Comparison of ENCODE assay signal across 8 mouse cellular contexts in genomic region chrX:36552055-36552587, GRCm38 (mm10). TPM values are rescaled to one million over a fixed set of nuclear protein-coding genes. Genes with fewer than 3 reads are reported as not detected.
A peak's percentile ranks its signal among the peaks of the same experiment; 100 is the strongest.
DNase-seq lines count a peak whose midpoint lies in the region; ATAC-seq and TF ChIP-seq lines count a peak whose summit lies in the region.

No protein-coding gene starts in this region.

- peak overlapping the region; percentile 78 for H3K27ac ChIP-seq in heart, embryonic 15.5 days
- peak overlapping the region; percentile 74 for H3K27ac ChIP-seq in kidney, postnatal 0 days
- H3K27ac ChIP-seq in olfactory bulb, adult 2 months (ENCODE audit: insufficient read depth, low read depth, low read length): peak overlapping the region; percentile 31; the same call in 1 of the 2 replicates

- no peak for TF ChIP-seq CTCF in kidney, postnatal 0 days (IDR thresholded peaks at IDR 0.05; ENCODE audit: low read depth)
- no peak for TF ChIP-seq CTCF in olfactory bulb, adult 2 months (IDR thresholded peaks at IDR 0.05; ENCODE audit: insufficient read depth, low read depth, low read length)

- ATAC-seq in heart, embryonic 15.5 days (replicated peaks; ENCODE audit: insufficient number of reproducible peaks, insufficient read depth, low FRiP score, low read depth): peak; percentile 68
- ATAC-seq in kidney, postnatal 0 days (replicated peaks; ENCODE audit: low FRiP score, low read depth): peak; percentile 85

- H3K9me3 ChIP-seq in heart, embryonic 15.5 days (replicated peaks): no peaks in the 10 kb centered on the region
- no peaks in the 10 kb centered on the region for H3K9me3 ChIP-seq in kidney, postnatal 0 days (replicated peaks; ENCODE audit: low read length)

- WGBS in heart, embryonic 15.5 days: 22% methylated on average over 5 of the region's 5 CpGs
- 21% methylated on average over 5 of the region's 5 CpGs for WGBS in kidney, postnatal 0 days
- 29% methylated on average over 5 of the region's 5 CpGs for WGBS in olfactory bulb, adult 2 months

- no peaks in the 10 kb centered on the region for H3K36me3 ChIP-seq in heart, embryonic 15.5 days
- H3K36me3 ChIP-seq in kidney, postnatal 0 days (ENCODE audit: insufficient read depth, low read length): no peaks in the 10 kb centered on the region

- no peak overlapping the region for H3K4me3 ChIP-seq in heart, embryonic 15.5 days
- H3K4me3 ChIP-seq in kidney, postnatal 0 days (replicated peaks; ENCODE audit: low read depth, low read length): no peak overlapping the region
- no peak overlapping the region for H3K4me3 ChIP-seq in olfactory bulb, adult 2 months (ENCODE audit: insufficient read depth, low read depth, low read length)

- peak overlapping the region; percentile 29 for H3K4me2 ChIP-seq in heart, embryonic 15.5 days
- H3K4me2 ChIP-seq in kidney, postnatal 0 days (ENCODE audit: low read length): no peak overlapping the region

- H3K4me1 ChIP-seq in heart, embryonic 15.5 days (replicated peaks): peaks cover 2% of the 10 kb centered on the region; the same call in 1 of the 2 replicates
- H3K4me1 ChIP-seq in kidney, postnatal 0 days (replicated peaks; ENCODE audit: insufficient read depth, low read length): no peaks in the 10 kb centered on the region
- H3K4me1 ChIP-seq in olfactory bulb, adult 2 months (ENCODE audit: control insufficient read depth, insufficient read depth, low read length): peaks cover 2% of the 10 kb centered on the region; the same call in 1 of the 2 replicates

- peak; percentile 17 to 31 for DNase-seq in left cerebral cortex, adult 18-20 months (ENCODE audit: low spot score in 2 of 2)
- no peak for DNase-seq in left cerebral cortex, adult 11 months (ENCODE audit: low spot score)
- DNase-seq in fibroblast of lung, adult 2 months (ENCODE audit: low read depth): peak; percentile 68
- peak; percentile 86 for DNase-seq in kidney, postnatal 0 days (ENCODE audit: low spot score)
- DNase-seq in lung, adult 18-20 months: peak; percentile 32 to 55
- DNase-seq in spleen, adult 18-20 months: no peak

- H3K27me3 ChIP-seq in heart, embryonic 15.5 days: no peaks in the 10 kb centered on the region
- no peaks in the 10 kb centered on the region for H3K27me3 ChIP-seq in kidney, postnatal 0 days (ENCODE audit: insufficient read depth, low read length)

- H3K9ac ChIP-seq in heart, embryonic 15.5 days: no peak overlapping the region
- no peak overlapping the region for H3K9ac ChIP-seq in kidney, postnatal 0 days (ENCODE audit: low read depth, low read length)

- TF ChIP-seq POLR2A in olfactory bulb, adult 2 months (IDR thresholded peaks at IDR 0.05; ENCODE audit: insufficient read depth, low read depth, low read length): no peak

RNA-seq across cellular contexts. Expression of gene Pgrmc1, which starts 45.9 kb away (rescaled TPM):
- 100 to 1,000 TPM; 288 to 323 TPM for total RNA-seq in left cerebral cortex, adult 18-20 months (2021)
- 112 and 135 TPM in 2 replicates for polyA plus RNA-seq in heart, embryonic 15.5 days (2015; fragmentation: Nextera tagmentation; extraction: Ambion mirVana)
- polyA plus RNA-seq in kidney, postnatal 0 days (2015; fragmentation: Nextera tagmentation; extraction: Ambion mirVana): 316 and 327 TPM in 2 replicates
- polyA plus RNA-seq in olfactory bulb, adult 2 months (2012; ENCODE audit: insufficient read depth, insufficient read length, low replicate concordance, missing spikeins): 165 TPM in 1 of 2 replicates, not detected in the other

Comparison
In these comparisons a context has a peak if more than half of its experiments do, and no peak if none do; other contexts are left out.
1. DNase-seq: peak in left cerebral cortex, adult 18-20 months (2 of 2), fibroblast of lung, adult 2 months (single experiment), kidney, postnatal 0 days (single experiment) and lung, adult 18-20 months (2 of 2); none in left cerebral cortex, adult 11 months (single experiment) and spleen, adult 18-20 months (0 of 2).
2. Peak in every context shown above with its lines, with median percentiles within 50 percentile points of each other: H3K27ac ChIP-seq.